Mouse (Mus musculus): ENCODE measurements around the gene Stxbp3. TPM values are rescaled to one million over a fixed set of nuclear protein-coding genes. Genes with fewer than 3 reads are reported as not detected.

The Stxbp3 gene
- polyA plus RNA-seq, 1 experiment from 2014 or later: 23.1 TPM

DNA sequence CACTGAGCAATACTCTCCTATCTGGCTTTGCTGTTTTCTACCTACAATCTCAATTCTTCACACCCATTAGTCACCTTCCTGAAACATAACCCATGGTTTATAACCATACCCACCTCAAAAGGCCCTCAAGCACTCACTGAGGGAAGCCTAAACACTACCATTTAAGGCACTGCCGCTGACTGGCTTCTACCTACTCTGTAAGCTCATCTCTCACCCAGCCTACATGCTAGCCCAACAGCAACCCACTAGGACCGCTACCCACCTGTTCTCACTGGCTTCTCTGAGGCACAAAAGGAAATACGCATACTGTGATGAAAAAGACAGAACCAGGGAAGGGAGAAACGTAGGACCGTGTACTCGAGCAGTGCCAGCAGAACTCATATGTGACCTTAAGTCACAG lies 8.6 kb downstream of the Stxbp3 start:
- Histone ChIP-seq H3K9me3 (no peaks in the 10 kb centered on the region), H3K4me1 (no peaks in the 10 kb centered on the region), H3K4me3 (no peak overlapping the region), H3K36me3 (replicated peaks) (peaks cover 29% of the 10 kb centered on the region), H3K27me3 (replicated peaks; ENCODE audit: low read depth, poor library complexity, severe bottlenecking) (no peaks in the 10 kb centered on the region), H3K27ac (replicated peaks) (no peak overlapping the region)
- 95% methylated on average over 6 of the region's 6 CpGs for WGBS
- no peak for DNase-seq (ENCODE audit: low spot score)

- Histone ChIP-seq H3K27me3 (replicated peaks; ENCODE audit: low read depth, poor library complexity, severe bottlenecking) (no peaks in the 10 kb centered on the region), H3K4me3 (no peak overlapping the region), H3K36me3 (replicated peaks) (peaks cover 33% of the 10 kb centered on the region), H3K9me3 (no peaks in the 10 kb centered on the region), H3K27ac (replicated peaks) (no peak overlapping the region), H3K4me1 (no peaks in the 10 kb centered on the region)
- WGBS: 82% methylated on average over 11 of the region's 11 CpGs
- DNase-seq (ENCODE audit: low spot score): peak; percentile 25
Measured at GRCm38 (mm10) chr3:108830493-108830892, 9.8 kb downstream of the Stxbp3 start.

DNA sequence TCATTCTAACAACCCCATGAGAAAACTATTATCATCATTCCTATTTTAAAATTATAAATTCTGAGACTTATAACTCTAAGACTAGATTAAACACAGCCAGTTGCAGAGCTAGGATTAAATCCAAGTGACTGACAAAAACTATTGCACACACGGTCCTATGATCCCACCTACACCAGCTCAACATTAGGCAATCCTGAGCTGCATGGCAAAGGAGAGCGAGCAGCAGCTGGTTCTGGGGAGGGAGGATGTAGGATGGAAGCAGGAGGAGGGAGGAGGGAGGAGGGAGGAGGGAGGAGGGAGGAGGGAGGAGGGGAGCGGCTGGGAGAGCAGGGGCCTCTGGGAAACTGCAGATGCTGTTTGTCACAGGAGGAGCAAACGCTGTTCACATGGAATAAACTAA lies 24.7 kb downstream of the Stxbp3 start:
- no peak overlapping the region for H3K27ac ChIP-seq (replicated peaks)
- WGBS: 89% methylated on average over 4 of the region's 4 CpGs
- H3K4me3 ChIP-seq: no peak overlapping the region
- H3K36me3 ChIP-seq (replicated peaks): peaks cover 41% of the 10 kb centered on the region
- DNase-seq (ENCODE audit: low spot score): no peak
- no peaks in the 10 kb centered on the region for H3K9me3 ChIP-seq
- H3K4me1 ChIP-seq: no peaks in the 10 kb centered on the region
- no peaks in the 10 kb centered on the region for H3K27me3 ChIP-seq (replicated peaks; ENCODE audit: low read depth, poor library complexity, severe bottlenecking)

- 84% methylated on average over 4 of the region's 4 CpGs for WGBS
Measured at GRCm38 (mm10) chr3:108810747-108811263, 29.5 kb downstream of the Stxbp3 start.

DNA sequence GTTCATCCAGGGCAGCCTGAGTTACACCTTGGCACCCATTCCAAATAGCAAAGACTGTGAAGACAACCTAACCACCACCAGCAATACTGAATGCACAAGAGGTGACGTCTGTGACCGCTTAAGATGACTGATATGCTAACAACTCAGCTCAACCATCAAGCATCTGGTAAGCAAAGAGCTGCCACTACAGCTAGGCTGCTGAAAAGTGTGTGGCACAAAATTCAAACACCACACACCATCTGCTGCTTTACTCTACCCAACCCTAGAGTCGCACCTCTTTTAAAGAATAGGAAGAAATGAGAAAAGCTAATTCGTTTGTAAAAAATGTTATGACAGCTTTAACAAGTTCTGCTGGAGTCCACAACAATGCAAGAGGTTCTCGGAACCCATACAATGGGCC lies 34.7 kb downstream of the Stxbp3 start:
- H3K27me3 ChIP-seq (replicated peaks; ENCODE audit: low read depth, poor library complexity, severe bottlenecking): no peaks in the 10 kb centered on the region
- no peaks in the 10 kb centered on the region for H3K9me3 ChIP-seq
- no peak for DNase-seq (ENCODE audit: low spot score)
- peaks cover 58% of the 10 kb centered on the region for H3K36me3 ChIP-seq (replicated peaks)
- peaks cover 8% of the 10 kb centered on the region; the same call in 1 of the 2 replicates for H3K4me1 ChIP-seq
- WGBS: 85% methylated on average over 5 of the region's 5 CpGs
- no peak overlapping the region for H3K4me3 ChIP-seq
- no peak overlapping the region for H3K27ac ChIP-seq (replicated peaks)

More at GRCm38 (mm10) chr3:108810747-108811263, 29.5 kb downstream of the Stxbp3 start:
- no peak for DNase-seq (ENCODE audit: low spot score)
- H3K27me3 ChIP-seq (replicated peaks; ENCODE audit: low read depth, poor library complexity, severe bottlenecking): no peaks in the 10 kb centered on the region
- H3K4me3 ChIP-seq: no peak overlapping the region
- no peaks in the 10 kb centered on the region for H3K9me3 ChIP-seq
- no peaks in the 10 kb centered on the region for H3K4me1 ChIP-seq
- H3K36me3 ChIP-seq (replicated peaks): peaks cover 52% of the 10 kb centered on the region
- no peak overlapping the region for H3K27ac ChIP-seq (replicated peaks)

DNA sequence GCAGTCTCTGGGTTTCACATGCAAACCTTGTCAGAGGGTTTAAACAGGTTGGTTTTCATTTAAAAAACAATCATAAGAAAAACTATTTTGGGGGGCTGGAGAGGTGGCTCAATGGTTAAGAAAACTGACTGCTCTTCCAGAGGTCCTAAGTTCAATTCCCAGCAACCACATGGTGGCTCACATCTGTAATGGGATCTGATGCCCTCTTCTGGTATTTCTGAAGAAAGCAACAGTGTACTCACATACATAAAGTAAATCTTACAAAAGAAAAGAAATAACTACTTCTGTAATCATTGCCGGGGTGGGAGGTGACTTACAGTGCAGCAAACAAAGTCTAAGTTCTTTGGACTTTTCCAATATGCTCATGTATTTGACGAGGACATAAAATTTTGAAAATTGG lies 42.0 kb downstream of the Stxbp3 start:
- Histone ChIP-seq H3K27me3 (replicated peaks; ENCODE audit: low read depth, poor library complexity, severe bottlenecking) (no peaks in the 10 kb centered on the region), H3K4me3 (no peak overlapping the region), H3K27ac (replicated peaks) (no peak overlapping the region), H3K9me3 (no peaks in the 10 kb centered on the region), H3K4me1 (no peaks in the 10 kb centered on the region), H3K36me3 (replicated peaks) (peaks cover 74% of the 10 kb centered on the region)
- no peak for DNase-seq (ENCODE audit: low spot score)
- 90% methylated on average over 2 of the region's 2 CpGs for WGBS

GRCm38 (mm10) chr3:108797723-108798122 lies 42.6 kb downstream of the Stxbp3 start:
- no peaks in the 10 kb centered on the region for H3K27me3 ChIP-seq (replicated peaks; ENCODE audit: low read depth, poor library complexity, severe bottlenecking)
- H3K4me1 ChIP-seq: no peaks in the 10 kb centered on the region
- WGBS: 91% methylated on average over 6 of the region's 6 CpGs
- no peak for DNase-seq (ENCODE audit: low spot score)
- H3K9me3 ChIP-seq: no peaks in the 10 kb centered on the region
- H3K36me3 ChIP-seq (replicated peaks): peaks cover 69% of the 10 kb centered on the region
- H3K4me3 ChIP-seq: no peak overlapping the region
- no peak overlapping the region for H3K27ac ChIP-seq (replicated peaks)

- H3K27ac ChIP-seq (replicated peaks): no peak overlapping the region
- H3K4me1 ChIP-seq: peaks cover 10% of the 10 kb centered on the region
- no peaks in the 10 kb centered on the region for H3K9me3 ChIP-seq
- DNase-seq (ENCODE audit: low spot score): no peak
- no peaks in the 10 kb centered on the region for H3K27me3 ChIP-seq (replicated peaks; ENCODE audit: low read depth, poor library complexity, severe bottlenecking)
- WGBS: 92% methylated on average over 4 of the region's 4 CpGs
- peaks cover 62% of the 10 kb centered on the region for H3K36me3 ChIP-seq (replicated peaks)
- H3K4me3 ChIP-seq: no peak overlapping the region
Measured at GRCm38 (mm10) chr3:108796386-108796785, 43.9 kb downstream of the Stxbp3 start.

GRCm38 (mm10) chr3:108795554-108796299 lies 44.6 kb downstream of the Stxbp3 start:
- DNase-seq (ENCODE audit: low spot score): no peak
- H3K9me3 ChIP-seq: no peaks in the 10 kb centered on the region
- peaks cover 17% of the 10 kb centered on the region for H3K4me1 ChIP-seq
- 91% methylated on average over 7 of the region's 7 CpGs for WGBS
- no peak overlapping the region for H3K4me3 ChIP-seq
- no peak overlapping the region for H3K27ac ChIP-seq (replicated peaks)
- H3K27me3 ChIP-seq (replicated peaks; ENCODE audit: low read depth, poor library complexity, severe bottlenecking): no peaks in the 10 kb centered on the region
- H3K36me3 ChIP-seq (replicated peaks): peaks cover 56% of the 10 kb centered on the region

GRCm38 (mm10) chr3:108794780-108795179 lies 45.5 kb downstream of the Stxbp3 start:
- DNase-seq (ENCODE audit: low spot score): no peak
- H3K9me3 ChIP-seq: no peaks in the 10 kb centered on the region
- H3K27me3 ChIP-seq (replicated peaks; ENCODE audit: low read depth, poor library complexity, severe bottlenecking): no peaks in the 10 kb centered on the region
- 85% methylated on average over 9 of the region's 9 CpGs for WGBS
- no peak overlapping the region for H3K27ac ChIP-seq (replicated peaks)
- peaks cover 21% of the 10 kb centered on the region for H3K4me1 ChIP-seq
- no peak overlapping the region for H3K4me3 ChIP-seq
- peaks cover 46% of the 10 kb centered on the region for H3K36me3 ChIP-seq (replicated peaks)

GRCm38 (mm10) chr3:108792420-108792819 lies 47.9 kb downstream of the Stxbp3 start:
- no peak for DNase-seq (ENCODE audit: low spot score)
- H3K27me3 ChIP-seq (replicated peaks; ENCODE audit: low read depth, poor library complexity, severe bottlenecking): no peaks in the 10 kb centered on the region
- H3K27ac ChIP-seq (replicated peaks): no peak overlapping the region
- H3K4me3 ChIP-seq: no peak overlapping the region
- peaks cover 34% of the 10 kb centered on the region for H3K36me3 ChIP-seq (replicated peaks)
- peaks cover 44% of the 10 kb centered on the region for H3K4me1 ChIP-seq
- H3K9me3 ChIP-seq: no peaks in the 10 kb centered on the region

DNA sequence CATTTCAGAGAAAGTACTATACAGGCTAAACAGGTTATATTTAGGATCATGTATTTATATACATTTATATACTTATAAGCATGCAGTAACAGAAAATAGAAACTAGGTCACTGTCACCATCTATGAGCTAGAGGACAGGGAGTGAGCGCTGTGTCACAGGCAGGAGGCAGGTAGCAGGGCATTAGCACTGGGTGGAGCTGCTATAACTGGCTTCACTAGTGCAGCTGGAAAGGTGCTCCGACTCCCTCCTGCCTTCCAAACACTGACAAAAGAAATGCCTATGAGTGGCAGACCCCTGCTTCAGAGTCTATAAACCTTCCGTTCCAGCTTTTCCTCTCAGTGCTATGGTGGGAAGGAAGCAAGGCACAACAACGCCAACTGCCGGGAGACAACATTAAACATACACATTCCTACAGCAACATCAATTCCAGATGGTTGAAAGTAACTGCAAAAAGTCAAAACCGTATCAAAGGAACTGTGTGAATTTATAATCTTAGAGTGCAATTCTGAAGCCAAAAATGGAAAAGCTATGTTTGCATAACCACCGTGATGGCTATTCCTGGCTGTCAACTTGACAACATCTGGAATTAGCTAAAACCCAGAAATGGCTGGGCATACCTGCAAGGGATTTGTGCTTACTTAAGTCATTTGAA lies 49.1 kb downstream of the Stxbp3 start:
- H3K4me3 ChIP-seq: no peak overlapping the region
- no peaks in the 10 kb centered on the region for H3K9me3 ChIP-seq
- 55% methylated on average over 7 of the region's 7 CpGs for WGBS
- H3K36me3 ChIP-seq (replicated peaks): peaks cover 25% of the 10 kb centered on the region
- H3K27ac ChIP-seq (replicated peaks): no peak overlapping the region
- peak; percentile 18 for DNase-seq (ENCODE audit: low spot score)
- peaks cover 44% of the 10 kb centered on the region for H3K4me1 ChIP-seq
- H3K27me3 ChIP-seq (replicated peaks; ENCODE audit: low read depth, poor library complexity, severe bottlenecking): no peaks in the 10 kb centered on the region

DNA sequence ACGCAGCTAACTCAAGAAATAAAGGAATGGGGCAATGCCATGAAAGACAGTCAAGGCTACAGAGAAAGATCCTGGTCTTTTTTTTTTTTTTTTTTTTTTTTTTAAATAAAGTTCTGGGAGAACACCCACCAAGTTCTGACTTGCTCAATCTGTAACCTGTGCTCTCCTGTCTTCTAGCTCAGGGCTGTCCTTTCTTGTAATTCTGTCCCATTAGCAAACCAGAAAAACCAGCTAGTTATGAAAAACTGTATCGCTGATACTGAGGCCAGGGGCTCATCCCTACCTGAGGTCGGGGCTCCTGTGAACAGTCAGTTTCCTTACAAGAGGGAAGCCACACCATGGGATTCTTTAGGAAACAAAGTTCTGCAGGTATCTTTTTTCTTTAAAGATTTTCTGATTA lies 49.8 kb downstream of the Stxbp3 start:
- 81% methylated on average over 3 of the region's 3 CpGs for WGBS
- Histone ChIP-seq H3K4me3 (no peak overlapping the region), H3K36me3 (replicated peaks) (peaks cover 20% of the 10 kb centered on the region), H3K4me1 (peaks cover 44% of the 10 kb centered on the region), H3K27ac (replicated peaks) (no peak overlapping the region), H3K27me3 (replicated peaks; ENCODE audit: low read depth, poor library complexity, severe bottlenecking) (no peaks in the 10 kb centered on the region), H3K9me3 (peaks cover 2% of the 10 kb centered on the region; the same call in 1 of the 2 replicates)
- no peak for DNase-seq (ENCODE audit: low spot score)
